Mouse (Mus musculus): Measurements from ENCODE around the gene Slc15a3.

Gene Slc15a3

DNA sequence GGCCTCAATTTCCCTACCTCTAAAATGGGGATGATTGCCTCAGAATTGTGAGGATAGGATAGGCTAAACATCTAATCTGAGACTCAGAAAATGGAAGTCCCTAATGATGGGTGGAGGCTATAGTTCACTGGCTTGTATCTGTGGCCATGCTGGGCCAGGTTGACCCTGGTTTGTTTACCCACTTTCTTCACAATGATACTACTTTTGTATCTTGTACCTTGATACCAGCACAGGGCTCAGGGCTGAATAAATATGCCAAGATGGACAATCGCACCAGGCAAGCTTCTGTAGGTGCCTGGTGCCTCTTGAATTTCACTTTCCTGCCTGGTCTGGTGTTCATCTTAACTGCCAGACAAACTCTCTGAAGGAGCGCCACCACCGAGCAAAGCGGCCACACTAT lies 17.0 kb upstream of the Slc15a3 start:
- no peak for DNase-seq (ENCODE audit: low spot score)

- no peak for DNase-seq (ENCODE audit: low spot score)
Observed at GRCm38 (mm10) chr19:10824061-10824460, 15.5 kb upstream of the Slc15a3 start.

GRCm38 (mm10) chr19:10828321-10828720 lies 11.2 kb upstream of the Slc15a3 start:
- no peak for DNase-seq (ENCODE audit: low spot score)

DNA sequence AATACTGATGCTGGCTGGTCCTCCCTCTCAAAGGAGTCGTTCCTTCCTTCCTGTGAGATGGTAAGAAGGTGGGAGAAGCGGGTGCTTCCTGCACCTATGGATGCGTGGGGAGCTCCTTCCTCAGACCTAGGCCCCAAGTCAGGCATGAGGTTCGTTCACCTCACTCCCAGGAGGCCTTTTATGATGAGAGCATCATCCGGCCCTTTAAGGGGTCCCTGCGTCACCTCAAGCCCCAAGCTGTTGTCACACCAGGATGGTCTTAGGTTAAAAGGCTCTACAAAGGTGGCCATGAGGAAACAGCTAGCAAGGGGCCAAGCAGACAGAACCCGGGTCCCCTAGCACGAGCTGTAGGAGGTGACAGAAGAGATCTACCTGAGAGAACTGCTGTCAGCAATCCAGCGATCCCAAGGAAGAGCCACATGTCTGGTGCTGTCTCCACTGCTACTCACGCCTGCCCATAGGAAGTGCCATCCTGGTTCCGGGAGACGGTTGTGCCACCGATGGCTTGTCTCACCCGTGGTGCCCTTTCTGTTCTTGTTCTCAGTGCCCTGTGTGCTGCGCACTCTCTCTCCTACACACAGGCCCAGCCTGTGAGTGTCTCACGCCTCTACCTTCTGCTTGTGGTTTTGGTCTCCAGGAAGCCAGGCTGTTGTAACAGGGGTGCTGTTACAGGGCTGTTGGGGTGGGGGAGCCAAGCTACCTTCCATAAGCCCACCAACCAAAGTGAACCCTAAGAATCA lies 9.9 kb upstream of the Slc15a3 start, which contains the start of gene Cd6:
Gene Cd6, minus strand, starts transcription at position 623 of the 740 bp plus-strand sequence.
- no peak for DNase-seq (ENCODE audit: low spot score)

GRCm38 (mm10) chr19:10831424-10831823 lies 8.1 kb upstream of the Slc15a3 start:
- peak; percentile 30 for DNase-seq (ENCODE audit: low spot score)

GRCm38 (mm10) chr19:10832030-10832429 lies 7.5 kb upstream of the Slc15a3 start:
- no peak for DNase-seq (ENCODE audit: low spot score)

GRCm38 (mm10) chr19:10833611-10834010 lies 5.9 kb upstream of the Slc15a3 start:
- no peak for DNase-seq (ENCODE audit: low spot score)

GRCm38 (mm10) chr19:10835671-10836070 lies 3.9 kb upstream of the Slc15a3 start:
- no peak for DNase-seq (ENCODE audit: low spot score)

DNA sequence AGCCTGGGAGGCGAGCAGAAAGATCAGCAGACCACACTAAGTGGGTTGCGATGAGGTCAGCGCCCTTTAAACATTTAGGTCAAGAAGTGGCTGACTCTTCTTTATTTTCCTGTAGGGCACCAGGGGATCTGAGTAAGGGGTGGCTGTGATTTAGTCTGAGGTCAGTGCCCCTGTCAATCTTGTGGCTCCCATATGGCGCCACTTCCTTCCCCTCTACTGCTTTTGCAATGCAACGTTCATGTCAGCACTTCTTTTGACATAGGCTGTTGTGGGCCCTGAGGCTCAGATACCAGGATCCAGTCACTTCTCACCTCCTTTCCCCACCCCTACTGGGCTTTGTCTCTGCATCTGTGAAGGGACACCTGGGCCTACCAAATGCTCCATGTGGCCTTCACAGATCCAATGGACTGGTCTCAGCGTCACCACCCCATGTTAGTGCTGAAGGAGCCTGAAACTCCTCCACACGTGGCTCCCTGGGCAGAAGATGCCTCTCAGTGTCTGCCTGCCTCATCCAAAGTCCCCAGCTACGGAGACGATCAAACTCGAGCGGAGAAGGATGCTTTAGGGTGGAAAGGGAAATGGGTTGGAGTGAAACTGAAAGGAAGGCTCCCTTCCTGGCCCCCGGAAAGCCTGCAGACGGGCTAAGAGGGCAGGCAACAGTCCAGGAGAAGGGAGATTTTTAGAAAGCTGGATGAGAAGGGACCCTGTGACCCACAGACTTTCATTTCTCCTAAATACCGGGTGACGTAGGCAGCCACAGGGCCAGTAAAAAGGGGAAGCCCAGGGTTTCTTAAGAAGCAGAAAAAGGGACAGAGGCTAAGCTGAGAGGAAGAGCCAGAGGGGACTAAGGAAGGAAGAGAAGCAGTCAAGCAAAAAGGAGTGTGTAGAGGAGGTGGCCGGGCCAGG lies 2.4 kb downstream of the Slc15a3 start:
- DNase-seq (ENCODE audit: low spot score) = peak; percentile 19

DNA sequence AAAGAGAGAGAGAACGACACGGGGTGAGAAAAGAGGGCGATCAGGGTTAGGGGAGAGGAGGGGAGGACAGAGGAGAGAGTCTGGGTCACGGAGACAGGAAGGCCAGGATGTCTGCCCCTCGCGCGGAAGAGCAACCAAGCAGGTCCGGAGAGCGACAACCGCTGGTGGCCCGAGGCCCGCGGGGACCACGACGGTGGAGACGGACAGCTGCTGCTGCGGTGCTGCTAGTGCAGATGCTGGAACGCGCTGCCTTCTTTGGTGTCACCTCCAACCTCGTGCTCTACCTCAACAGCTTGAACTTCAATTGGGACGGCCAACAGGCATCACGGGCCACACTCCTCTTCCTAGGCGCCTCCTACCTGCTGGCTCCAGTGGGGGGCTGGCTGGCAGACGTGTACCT lies 3.4 kb downstream of the Slc15a3 start:
- DNase-seq (ENCODE audit: low spot score) = peak; percentile 18

- DNase-seq (ENCODE audit: low spot score) = no peak
Observed at GRCm38 (mm10) chr19:10844206-10844605, 4.7 kb downstream of the Slc15a3 start.

DNA sequence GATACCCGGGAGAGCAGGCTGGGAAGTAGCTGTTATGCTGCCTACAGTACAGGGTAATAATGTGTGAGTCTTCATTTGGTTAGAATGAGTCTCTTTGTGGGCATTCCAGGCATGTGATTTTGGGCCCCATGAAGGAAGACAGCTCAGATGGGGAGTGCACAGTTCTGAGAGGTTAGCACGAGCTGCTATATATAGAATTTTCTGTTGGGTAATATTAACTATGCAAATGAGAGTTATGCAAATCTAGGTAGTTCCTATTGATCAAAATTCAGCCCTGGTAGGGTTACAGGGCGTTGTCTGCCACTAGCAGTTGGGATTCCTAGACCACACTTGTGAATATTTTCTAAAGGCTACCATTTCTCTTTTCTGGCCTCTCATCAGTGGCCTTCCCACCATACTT lies 5.9 kb downstream of the Slc15a3 start:
- no peak for DNase-seq (ENCODE audit: low spot score)

- DNase-seq (ENCODE audit: low spot score) = no peak
Observed at GRCm38 (mm10) chr19:10846150-10846549, 6.6 kb downstream of the Slc15a3 start.

- DNase-seq (ENCODE audit: low spot score) = no peak
Observed at GRCm38 (mm10) chr19:10847311-10848087, 8.0 kb downstream of the Slc15a3 start.

GRCm38 (mm10) chr19:10855422-10855821 lies 15.9 kb downstream of the Slc15a3 start:
- DNase-seq (ENCODE audit: low spot score) = no peak

- DNase-seq (ENCODE audit: low spot score) = no peak
Observed at GRCm38 (mm10) chr19:10856520-10856919, 17.0 kb downstream of the Slc15a3 start.

GRCm38 (mm10) chr19:10860072-10860497 lies 20.6 kb downstream of the Slc15a3 start:
- no peak for DNase-seq (ENCODE audit: low spot score)

GRCm38 (mm10) chr19:10866351-10866750 lies 26.8 kb downstream of the Slc15a3 start:
- no peak for DNase-seq (ENCODE audit: low spot score)

GRCm38 (mm10) chr19:10867946-10868622 lies 28.6 kb downstream of the Slc15a3 start:
- no peak for DNase-seq (ENCODE audit: low spot score)

DNA sequence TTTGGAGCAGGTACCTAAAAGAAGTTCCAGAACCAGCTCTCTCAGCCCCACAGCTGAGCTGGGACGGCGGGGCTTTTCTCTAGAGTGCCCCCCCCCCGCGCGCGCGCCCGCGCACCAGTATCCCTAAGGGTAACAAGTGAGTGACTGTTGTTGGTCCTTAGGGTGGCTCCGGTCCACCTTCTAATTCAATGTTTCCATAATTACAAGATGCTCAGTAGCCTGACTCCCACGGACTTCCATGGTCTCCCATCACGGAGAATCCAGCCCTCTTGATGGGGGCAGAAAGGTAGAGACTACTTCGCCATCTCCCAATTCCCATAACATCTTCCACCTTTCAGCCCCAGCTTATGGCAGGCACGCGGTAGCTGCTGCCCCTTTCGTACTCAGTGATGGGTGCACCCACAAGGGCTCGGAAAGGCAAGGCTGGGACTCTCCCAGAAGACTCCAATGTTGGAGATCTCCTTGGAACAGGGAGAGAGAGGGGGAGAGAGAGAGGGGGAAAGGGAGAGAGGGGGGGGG lies 29.2 kb downstream of the Slc15a3 start:
- DNase-seq (ENCODE audit: low spot score) = no peak

- DNase-seq (ENCODE audit: low spot score) = no peak
Observed at GRCm38 (mm10) chr19:10869241-10869885, 29.8 kb downstream of the Slc15a3 start.
